Mouse (Mus musculus): ENCODE results near the gene Gm15023. TPM values are rescaled to one million over a fixed set of nuclear protein-coding genes. Genes with fewer than 3 reads are reported as not detected.

Gene Gm15023
- 0.04 TPM in 1 of 2 replicates, not detected in the other for polyA plus RNA-seq (2015; fragmentation: Nextera tagmentation; extraction: Ambion mirVana)

DNA sequence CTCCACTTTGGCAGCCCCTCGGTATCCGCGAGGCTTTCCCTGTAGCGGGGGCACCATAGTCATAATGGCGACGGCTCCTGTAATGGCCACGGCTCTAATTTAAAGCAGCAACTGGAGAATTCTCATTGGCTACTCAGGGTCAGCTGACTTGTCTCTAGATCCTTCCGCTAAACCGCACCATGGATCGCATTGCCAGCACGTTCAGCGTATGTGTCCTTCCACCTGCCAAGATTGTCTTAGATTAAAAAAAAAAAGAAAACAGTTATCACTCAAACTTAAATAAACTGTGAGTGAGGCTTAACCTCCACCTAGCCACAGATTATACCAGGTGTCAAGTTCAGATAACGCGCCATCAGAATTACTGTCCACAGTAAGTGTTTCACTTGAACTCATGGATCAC lies at the start of gene Gm15023:
Gm15023 (minus strand) TSS at position 101 of the 400 bp plus-strand sequence.

GRCm38 (mm10) chrX:135210436-135211221 lies 33.2 kb upstream of the Gm15023 start, which contains the start of gene Tceal6:
Gene Tceal6 (minus strand): TSS chrX:135210687.

Other genes starting within 250 kb of the Gm15023 start
- 0.22 and 0.29 TPM in 2 replicates for gene Nxf2, start 212.9 kb downstream of the Gm15023 start, polyA plus RNA-seq (2015; fragmentation: Nextera tagmentation; extraction: Ambion mirVana)
- gene Zmat1, start 168.4 kb downstream of the Gm15023 start, polyA plus RNA-seq (2015; fragmentation: Nextera tagmentation; extraction: Ambion mirVana): 3.8 and 3.9 TPM in 2 replicates
- gene Tceal6, start 33.1 kb upstream of the Gm15023 start, polyA plus RNA-seq (2015; fragmentation: Nextera tagmentation; extraction: Ambion mirVana): 2.3 and 3.8 TPM in 2 replicates
- gene Pramel3, start 124.7 kb upstream of the Gm15023 start, polyA plus RNA-seq (2015; fragmentation: Nextera tagmentation; extraction: Ambion mirVana): not detected in 2 replicates
- 0.17 TPM in 1 of 2 replicates, not detected in the other for gene Gm5128, start 195.7 kb upstream of the Gm15023 start, polyA plus RNA-seq (2015; fragmentation: Nextera tagmentation; extraction: Ambion mirVana)

Data from skeletal muscle tissue, postnatal 0 days (tissue).